Mouse (Mus musculus) spleen, postnatal 36 days (tissue): ENCODE results near the gene Mnd1.
A peak's percentile ranks its signal among the peaks of the same experiment; 100 is the strongest.

ENCODE experiments used
- DNase-seq, 2 experiments: peaks; one replicate each; pipeline ENCODE4 v3.0.0; 2022; ENCODE audit warnings: low spot score in 2 of 2, mixed read lengths in 1 of 2

Gene Mnd1

DNA sequence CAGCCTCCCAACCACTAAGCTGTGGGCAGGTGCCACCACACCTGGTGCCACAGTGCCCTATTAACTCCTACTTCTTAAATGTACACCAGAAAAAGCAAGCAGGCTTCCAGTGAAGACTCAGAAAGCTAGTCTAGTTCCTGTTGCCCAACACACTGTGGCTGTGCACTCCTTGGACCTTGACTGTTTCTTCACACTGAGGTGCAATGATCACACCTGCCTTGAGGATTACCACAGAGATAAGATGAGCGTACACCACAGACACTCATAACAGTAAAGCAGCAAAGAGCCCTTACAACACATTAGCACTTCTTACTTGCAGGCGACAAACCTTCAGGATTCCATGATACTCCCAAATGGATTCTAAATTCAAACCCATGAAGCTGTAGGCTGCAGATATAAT is 62.7 kb downstream of the Mnd1 start:
- peak; percentile 5 to 34 for DNase-seq

DNA sequence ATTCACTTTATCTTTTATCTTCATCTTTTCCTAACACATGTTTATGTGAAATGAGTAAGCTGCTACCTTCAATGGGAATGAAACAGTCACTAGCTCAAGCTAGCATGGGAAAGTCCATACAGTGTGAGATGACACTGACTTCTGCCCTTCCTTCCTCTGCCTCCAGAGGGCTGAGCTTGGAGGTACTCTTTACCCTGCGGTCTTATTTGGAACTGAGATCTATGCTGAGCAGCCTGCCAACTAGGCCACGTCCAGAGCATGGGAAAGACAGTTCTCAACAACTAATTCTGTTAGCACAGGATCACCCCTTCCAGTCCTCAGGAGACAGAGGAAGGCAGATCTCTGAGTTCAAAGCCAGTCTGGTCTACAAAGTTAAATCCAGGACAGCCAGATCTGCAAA is 64.6 kb downstream of the Mnd1 start:
- DNase-seq = peak; percentile 22 to 34

DNA sequence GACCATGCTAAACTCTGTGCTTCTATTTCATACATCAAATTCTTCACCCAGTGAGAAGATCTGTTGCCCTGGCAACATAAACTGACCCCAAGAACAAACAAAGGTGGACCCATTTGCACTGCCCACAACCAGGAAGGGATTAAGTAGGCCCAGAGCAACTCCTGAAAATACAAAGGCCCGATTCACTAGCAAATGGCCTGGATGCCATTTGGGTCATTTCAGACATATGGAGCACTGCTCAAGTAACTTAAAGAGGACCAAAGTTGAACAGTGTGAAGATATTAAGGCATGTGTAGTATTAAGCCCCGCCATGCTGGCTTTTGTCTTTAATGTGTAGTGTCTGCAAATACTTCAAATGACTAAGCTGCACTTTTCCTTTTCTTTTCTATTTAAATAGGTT is 68.7 kb downstream of the Mnd1 start:
- no peak for DNase-seq

DNA sequence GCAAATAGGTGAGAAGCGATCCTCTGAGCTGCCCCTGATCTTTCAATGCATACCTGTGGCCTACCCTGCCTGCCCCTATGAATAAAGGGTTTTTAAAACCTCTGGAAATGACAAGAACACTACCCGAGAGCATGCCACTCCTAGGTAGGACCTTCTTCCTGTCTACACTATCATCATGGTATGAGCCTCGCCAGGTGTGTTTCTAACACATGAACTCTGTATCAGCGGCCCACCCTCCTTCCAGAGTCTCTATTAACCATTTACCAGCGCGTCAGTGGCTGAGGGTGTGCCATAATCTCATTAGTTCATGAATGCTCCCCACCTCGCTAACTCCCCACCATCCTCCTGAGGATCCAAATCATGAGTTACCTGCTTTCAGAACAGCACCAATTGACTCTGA is 69.2 kb downstream of the Mnd1 start:
- no peak for DNase-seq

DNA sequence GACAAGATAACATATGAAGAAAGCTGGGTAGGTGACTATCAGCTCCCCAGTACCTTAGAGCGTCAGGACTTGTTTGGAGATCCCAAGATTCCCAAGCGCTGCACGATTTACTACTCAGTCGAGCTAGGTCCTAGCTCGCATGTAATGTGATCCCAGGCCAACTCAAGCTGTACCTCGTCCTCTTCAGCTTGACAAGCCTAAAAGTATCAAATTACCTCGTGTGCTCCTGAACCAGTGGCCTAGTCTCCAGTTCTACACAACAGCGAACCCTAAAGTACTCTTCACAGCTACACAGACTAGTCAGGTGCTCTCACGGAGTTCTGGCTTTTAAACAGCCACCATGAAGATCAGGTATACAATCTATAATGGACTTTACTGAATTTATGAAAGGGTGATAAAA is 70.2 kb downstream of the Mnd1 start:
- DNase-seq = no peak

DNA sequence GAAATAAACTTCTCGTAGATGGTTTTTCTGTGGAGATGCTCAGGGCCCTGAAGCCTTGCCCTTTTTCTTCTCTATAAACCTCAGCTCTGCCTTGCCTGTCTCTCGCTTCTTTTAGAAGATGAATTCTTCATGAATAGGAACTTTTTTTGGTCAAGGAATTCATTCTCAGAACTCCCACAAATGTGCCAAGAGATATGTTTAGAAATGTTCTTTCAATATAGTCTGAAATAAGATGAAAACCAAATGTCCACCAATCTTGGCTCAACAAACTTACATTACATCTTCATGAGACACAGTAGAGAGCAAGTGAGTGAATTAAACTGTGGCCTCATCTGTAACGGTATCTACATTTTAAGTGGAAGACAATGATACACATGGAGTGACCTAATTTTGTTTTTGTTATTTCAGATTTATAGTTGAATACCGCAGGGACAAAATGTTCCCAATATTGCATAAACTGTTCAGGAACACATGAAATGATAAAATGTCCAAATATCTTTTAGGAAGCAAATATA is 74.3 kb downstream of the Mnd1 start:
- no peak for DNase-seq

DNA sequence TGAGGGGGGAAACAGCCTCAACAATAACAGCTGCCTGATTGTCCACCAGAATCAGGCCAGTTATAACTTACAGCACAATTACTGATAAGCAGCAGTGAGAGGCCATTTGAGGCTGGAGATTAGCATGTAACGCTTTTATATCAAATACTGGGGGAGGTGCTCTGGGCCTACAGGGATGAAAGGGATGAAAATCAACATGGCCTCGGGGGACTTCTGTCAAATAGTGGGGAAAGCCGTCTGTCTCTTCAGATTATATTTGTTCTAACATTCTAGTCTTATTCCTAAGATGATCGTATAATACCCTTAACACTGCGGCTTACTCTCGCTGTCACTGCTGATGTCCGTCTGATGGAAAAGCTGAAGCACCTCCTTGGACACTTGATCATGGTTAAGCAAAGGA is 75.5 kb downstream of the Mnd1 start:
- DNase-seq = no peak

DNA sequence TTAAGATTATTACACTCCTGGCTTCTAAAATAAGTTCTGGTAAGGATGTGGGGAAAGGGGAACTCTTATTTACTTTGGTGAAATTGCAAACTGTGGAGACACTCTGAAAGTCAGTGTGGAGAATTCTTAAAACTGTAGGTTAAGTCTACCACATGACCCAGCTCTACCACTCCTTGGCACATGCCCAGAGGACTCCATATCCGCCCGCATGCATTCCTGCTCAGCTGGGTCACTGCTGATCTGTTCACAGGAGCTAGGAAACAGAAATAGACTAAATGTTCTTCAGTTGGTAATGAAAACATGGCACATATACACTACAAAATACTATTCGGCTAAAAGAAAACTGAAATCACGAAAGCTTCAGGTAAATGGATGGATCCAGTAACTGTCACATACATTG is 78.1 kb downstream of the Mnd1 start:
- DNase-seq = no peak

DNA sequence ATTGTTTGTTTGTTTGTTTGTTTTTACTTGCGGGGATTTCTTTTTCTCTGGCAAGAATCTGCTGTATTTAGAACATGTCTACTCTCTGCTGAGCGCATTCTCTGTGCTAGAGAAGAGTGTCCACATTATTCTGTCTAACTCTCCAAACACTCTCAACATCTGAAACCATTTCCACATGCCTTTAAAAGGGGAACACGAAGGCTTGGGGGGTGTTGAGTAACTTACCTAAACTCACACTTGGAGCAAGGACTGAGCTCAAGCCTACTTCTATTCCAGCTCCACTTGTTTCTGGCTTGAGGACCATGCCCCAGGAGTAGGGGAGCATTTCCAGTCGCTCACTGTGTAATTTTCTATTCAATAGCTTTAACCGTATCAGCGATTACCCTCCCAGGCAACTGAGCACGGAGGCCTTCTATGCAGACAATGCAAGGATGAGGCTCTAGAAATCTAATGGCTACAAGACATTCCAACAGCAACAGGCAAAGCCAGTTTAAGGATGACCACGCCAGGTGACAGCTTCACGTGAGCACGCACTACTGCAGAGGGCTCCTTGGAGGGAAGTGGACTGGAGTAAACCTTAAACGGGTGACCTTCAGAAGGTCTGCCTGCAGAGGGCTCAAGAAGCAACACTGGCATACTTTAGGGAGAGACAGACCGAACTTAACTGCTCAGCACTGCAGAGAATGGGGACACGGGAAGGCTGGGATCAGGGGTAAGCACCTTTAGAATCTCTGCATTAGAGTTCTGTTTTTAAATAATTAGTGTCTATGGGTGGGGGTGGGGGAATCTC is 78.8 kb downstream of the Mnd1 start:
- DNase-seq = no peak

DNA sequence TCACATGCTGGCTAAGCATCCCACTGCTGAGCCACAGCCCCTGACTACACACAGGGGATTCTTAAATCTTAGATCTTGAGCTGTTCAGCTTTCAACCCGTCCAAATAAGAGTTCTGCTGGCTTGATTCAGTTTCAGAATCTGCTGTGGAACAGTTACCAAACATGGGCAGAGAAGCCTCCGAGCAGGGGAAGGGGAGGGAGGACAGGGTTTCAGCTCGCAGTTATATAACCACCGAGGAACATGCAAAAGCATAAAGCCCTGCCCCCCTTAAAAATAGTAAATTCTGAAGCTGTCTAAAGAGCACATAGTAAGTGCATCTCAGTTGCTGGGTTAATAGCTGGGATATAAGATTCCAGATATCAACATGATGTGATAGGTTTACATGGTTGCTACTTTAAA is 80.1 kb downstream of the Mnd1 start:
- DNase-seq = peak; percentile 74 to 76

DNA sequence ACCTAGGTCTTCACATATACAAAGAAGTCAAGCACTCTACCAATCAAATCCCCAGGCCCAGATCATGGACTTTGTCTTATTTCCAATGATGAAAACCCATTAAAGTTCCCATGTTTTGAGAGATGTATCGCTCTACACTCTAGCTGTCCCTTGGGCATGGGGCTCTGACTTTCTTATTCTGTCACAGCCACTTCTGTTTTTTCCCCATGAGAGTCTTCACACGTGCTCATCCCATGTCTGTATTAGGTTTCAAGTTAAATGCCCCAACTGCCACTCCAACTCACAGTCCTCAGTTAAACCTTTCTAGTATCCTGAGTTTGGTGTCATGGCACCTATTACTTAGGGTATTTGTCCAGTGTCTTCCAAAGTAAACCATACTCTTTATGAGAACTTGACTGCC is 80.8 kb downstream of the Mnd1 start:
- peak; percentile 30 to 56 for DNase-seq

DNA sequence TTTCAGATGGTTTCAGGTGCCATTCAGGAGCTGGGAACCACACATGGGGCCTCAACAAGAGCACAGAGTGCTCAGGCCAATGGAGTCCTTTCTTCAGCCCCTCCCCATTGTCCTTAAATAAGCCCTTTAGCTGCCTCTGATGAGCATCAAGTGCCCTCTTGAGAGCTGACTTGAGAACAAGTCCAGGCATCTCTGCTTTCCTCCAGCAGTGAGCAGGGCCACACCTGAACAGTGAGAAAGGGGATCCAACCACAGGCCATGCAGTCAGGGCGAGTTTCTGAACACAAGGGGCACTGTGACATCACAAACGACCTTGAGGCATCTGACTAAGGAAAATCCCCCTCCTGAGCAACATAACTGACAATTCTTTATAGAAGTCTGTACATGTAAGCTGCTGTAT is 83.9 kb downstream of the Mnd1 start:
- DNase-seq = peak; percentile 45 to 47

DNA sequence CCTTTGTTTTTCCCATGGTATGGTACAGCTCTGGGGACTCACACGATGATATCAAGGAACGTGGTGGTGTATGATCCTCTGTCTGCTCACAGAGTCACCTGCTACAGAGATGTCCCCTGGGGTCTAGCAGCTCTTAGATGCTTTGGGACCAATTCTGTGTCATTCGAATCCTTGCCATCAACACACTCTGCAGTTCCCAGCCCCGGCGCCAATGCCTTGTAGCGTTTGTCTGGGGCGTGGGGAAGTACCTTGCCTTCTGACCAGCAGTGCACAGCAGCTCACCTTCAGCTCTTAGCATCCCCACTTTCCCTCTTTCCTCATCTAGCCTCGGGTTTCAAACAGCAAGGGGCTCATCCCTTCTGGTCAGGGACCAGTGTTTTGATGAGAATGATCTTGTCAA is 84.8 kb downstream of the Mnd1 start:
- no peak for DNase-seq

DNA sequence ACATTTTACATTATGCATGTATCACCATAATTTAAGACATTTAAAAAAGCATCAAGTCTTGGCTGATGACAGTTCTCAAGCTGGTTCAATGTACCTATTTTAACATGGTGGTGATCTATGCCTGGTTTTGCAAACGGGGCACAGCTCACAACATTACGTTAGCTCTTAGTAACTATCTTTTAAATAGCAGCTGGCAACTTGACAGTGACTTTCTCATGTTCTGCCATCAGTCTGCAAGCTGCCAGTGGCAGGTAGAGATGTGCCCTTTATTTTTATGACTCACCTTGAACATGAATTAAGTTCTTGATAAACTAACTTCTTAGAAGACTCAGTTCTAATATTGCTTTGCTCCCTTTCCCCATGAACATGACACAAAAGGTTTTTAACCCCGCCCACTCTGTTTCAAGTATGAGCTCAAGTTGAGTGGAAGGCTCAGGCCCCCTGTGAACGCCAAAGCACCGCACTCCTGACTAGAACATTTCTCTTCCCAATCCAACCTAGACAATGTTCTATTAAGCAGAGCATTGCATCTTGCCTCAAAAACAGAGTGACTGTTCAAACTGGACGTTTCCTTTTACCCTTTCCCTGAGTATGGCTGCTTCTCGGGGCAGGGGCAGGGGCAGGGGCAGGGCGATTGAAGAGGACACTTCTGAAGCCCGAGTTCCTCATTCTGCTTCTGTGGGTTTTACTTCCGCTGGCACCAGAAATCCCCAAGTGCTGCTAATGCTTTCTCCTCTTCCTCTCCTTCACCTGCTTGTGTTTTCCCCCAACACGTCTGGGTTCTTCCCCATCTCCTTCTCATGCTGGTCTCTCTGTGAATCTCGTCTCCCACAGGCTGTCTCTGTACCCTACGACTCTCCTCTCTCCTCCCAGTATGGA is 86.5 kb downstream of the Mnd1 start:
- peak; percentile 86 to 87 for DNase-seq

DNA sequence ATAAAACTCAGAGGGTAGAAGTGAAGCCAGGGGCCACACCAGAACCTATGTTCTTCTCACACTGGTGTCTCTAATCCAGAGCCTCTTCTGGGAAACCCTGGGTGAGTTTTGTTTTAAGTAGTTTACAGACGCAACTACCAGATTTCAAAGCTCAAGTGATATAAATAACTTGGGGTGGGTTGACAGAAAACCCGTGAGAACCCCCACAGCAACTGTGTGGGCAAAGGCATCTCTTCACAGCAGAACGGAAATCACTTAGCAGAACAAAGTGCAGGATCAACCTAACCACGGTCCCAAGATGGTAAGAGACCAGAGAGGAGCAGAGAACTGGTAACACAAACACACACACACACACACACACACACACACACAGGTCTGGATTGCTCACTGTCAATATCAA is 89.8 kb downstream of the Mnd1 start:
- peak; percentile 65 to 74 for DNase-seq

DNA sequence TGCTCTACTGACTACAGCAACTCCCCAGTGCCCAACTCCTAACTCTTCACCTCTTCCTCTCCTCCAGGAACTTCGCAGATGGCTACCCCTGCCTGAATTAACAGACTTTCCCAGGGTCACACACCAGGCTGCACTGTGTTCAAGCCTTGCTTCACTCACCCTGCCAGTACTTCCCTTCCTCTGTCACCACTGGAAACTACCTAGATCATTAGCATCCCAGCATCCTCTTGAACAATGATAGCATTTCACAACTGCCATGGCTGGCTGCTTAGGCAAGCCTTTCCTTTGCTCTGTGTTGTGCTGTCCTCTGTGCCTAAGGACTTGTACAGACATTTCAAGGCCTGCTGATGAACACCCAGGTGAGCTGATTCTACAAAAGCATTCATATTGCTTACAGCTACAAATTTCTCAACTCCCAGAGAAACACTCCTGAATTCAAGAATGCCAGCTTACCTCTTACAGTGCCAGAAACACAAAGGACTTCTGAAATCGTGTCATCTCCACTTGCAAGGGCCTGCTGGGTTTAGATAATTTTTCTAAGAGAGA is 92.1 kb downstream of the Mnd1 start:
- DNase-seq = no peak

DNA sequence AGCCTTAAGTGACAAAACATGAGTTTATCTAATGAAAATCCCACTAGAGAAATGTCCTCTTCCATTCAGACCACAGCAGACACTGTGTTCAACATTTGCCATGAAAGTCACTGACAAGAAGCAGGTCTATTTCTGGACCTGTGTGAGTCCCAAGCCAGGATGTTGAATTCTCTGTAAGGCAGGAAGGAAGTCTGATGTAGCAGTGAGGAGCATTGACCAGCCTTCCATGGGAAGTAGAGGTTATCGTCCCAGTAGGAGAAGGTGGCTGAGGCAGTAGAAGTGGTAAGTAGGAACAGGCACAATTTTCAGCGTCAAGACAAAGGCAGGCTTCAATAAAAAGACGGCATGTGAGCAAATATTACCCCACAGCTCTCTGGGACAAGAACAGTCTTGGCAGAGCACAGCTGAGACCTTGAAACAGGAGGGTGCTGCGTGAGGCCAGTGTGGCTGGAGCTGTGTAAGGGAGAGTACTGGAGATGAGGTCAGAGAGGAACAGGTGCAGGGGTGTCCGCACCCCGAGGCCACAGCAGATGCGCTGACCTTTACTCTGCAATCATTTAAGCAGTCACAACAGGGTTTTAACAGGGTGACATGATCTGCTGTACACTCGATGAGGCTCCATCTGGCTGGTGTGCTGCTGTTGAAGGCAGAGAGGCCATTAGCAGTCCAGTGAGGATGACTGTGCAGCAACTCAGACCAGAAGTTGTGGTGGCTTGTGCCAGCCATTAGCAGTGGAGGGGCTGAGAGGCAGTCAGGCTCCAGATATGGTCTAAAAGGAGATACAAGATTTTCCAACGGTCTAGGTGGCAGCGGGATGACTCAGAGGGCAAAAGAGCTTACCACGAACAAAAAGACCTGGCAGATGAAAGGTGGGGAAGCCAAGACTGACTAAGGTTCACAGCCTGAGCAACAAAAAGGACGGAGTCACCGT is 93.8 kb downstream of the Mnd1 start:
- no peak for DNase-seq

DNA sequence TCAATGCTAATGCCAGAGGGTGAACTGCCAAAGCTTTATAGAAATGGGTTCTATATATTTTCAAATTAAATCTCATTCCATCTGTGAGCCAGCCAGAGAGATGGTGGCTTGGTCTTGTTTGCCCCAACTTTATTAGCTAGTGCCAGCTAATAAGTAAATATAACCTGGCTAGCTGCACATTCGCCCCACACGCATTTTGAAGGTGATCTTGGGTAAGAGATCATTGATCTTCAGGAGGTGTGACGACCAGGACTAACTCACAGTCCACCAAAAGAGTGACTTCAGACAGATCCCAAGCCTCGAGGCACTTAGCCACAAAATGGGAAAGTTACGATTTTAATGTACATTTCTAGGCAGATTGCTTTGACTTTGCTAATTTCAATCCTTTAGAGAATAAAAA is 94.6 kb downstream of the Mnd1 start:
- no peak for DNase-seq

DNA sequence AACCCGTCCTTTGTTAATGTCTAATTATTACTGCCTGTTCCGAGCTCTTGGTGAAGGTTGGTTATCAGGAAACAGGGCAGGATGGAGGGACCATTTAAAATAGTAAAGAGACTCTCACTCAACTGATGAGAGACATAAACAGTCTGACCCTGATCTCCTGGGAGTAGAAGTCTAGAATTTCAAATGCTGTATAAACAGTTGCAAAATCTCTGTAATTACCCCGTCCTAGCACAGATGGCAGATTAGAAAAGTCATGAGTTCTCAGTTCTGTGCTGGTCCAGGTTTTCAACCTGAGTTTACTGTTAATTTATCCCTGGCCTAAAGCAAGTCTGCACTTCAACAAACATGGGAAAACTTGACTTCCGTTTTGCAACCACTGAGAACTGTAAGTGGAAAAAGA is 95.5 kb downstream of the Mnd1 start:
- no peak for DNase-seq

DNA sequence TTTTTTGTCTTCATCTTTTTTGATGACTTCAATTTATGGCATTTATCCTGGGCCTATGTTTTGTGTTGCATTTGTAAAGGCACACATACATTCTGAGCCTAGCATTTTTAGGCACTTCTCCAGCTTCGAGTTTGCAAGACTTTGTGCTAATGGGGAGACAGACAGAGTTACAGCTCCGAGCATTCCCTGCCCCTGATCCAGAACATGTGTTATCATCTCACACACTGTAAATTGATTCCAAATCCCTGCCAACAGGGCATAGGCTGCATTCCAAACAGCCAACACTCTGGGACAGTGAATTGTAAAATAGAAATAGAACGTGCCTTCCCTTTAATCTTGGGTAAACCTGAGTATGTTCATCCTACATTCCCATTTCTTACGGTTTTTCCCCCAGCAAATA is 95.9 kb downstream of the Mnd1 start:
- no peak for DNase-seq

DNA sequence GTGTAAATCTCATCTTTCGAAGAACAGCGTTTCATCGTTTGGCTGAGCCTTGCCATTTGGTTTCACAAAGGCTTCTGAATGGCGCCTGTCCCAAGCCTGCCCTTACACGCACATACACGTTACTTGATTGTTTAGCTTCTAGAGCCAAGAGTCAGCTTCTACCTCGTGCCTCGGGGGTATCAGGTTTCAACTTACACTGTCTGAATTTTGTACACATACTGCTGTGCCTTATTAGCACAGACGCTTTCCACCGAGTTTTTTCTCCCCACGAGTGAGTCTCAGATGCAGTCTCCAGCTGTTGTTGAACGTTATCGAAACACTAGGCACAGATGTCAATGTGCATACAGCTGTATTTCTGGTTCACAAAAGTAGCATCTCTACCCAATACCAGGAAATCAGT is 96.3 kb downstream of the Mnd1 start:
- DNase-seq = no peak
